Mouse (Mus musculus): ENCODE results near the gene Csnk1e.

- TF ChIP-seq CTCF (IDR thresholded peaks at IDR 0.05; ENCODE audit: borderline replicate concordance, insufficient read depth, low read depth, low read length) (no peak), POLR2A (IDR thresholded peaks at IDR 0.05; ENCODE audit: borderline replicate concordance, insufficient read depth, low read length) (no peak)
These were observed 55.9 kb downstream of the Csnk1e start for GRCm38 (mm10) chr15:79399231-79400052.

Data from cerebellum, adult 2 months (tissue).